In genomic region chr8:13740817-13741613, GRCm38 (mm10) we compare ENCODE assay signal across 11 mouse cellular contexts. TPM values are rescaled to one million over a fixed set of nuclear protein-coding genes. Genes with fewer than 3 reads are reported as not detected.
DNase-seq lines count a peak whose midpoint lies in the region; ATAC-seq and TF ChIP-seq lines count a peak whose summit lies in the region.
"Had no signal": no experiment of that assay in that cellular context is flagged by ENCODE, and none has a peak within 500 bp of the region (broad histone marks: within the 10 kb centered on the region; RNA-seq: fewer than 3 reads in every experiment).

No protein-coding gene starts in this region.

- no peaks in the 10 kb centered on the region for H3K36me3 ChIP-seq in intestine, embryonic 14.5 days (ENCODE audit: control insufficient read depth, insufficient read depth, low read length)
- no peaks in the 10 kb centered on the region for H3K36me3 ChIP-seq in intestine, postnatal 0 days (ENCODE audit: control insufficient read depth, insufficient read depth)
- no peaks in the 10 kb centered on the region for H3K36me3 ChIP-seq in liver, embryonic 15.5 days (replicated peaks)

- H3K27ac ChIP-seq in intestine, embryonic 14.5 days (ENCODE audit: low read depth) = peak overlapping the region; percentile 83
- no peak overlapping the region for H3K27ac ChIP-seq in intestine, postnatal 0 days (ENCODE audit: low read depth, low read length)
- H3K27ac ChIP-seq in bone marrow, adult 2 months (ENCODE audit: control insufficient read depth, insufficient read depth, low read depth, low read length, poor library complexity) = peak overlapping the region; percentile 70
- H3K27ac ChIP-seq in liver, embryonic 15.5 days (replicated peaks) = peak overlapping the region; percentile 86
- H3K27ac ChIP-seq: layer of hippocampus, adult 2 months had no signal

- no peak for DNase-seq in intestine, embryonic 14.5 days (ENCODE audit: low spot score)
- no peak for DNase-seq in urinary bladder, postnatal 10 days (ENCODE audit: low spot score)
- no peak for DNase-seq in frontal cortex, adult 2 months (ENCODE audit: extremely low spot score in 1 of 2, low spot score in 1 of 2)
- DNase-seq: cerebellum, adult 9-10 months had no signal

- H3K4me3 ChIP-seq in intestine, embryonic 14.5 days (ENCODE audit: low read depth, low read length) = no peak overlapping the region
- H3K4me3 ChIP-seq in intestine, postnatal 0 days (ENCODE audit: low read depth, low read length) = no peak overlapping the region
- no peak overlapping the region for H3K4me3 ChIP-seq in bone marrow, adult 2 months (replicated peaks; ENCODE audit: control insufficient read depth, low read depth, low read length)
- H3K4me3 ChIP-seq in liver, embryonic 15.5 days (replicated peaks) = no peak overlapping the region
- H3K4me3 ChIP-seq: layer of hippocampus, adult 2 months had no signal

- 82% methylated on average over 7 of the region's 7 CpGs for WGBS in intestine, embryonic 14.5 days
- 71% methylated on average over 7 of the region's 7 CpGs for WGBS in intestine, postnatal 0 days
- WGBS in bone marrow, adult 2 months = 39% methylated on average over 7 of the region's 7 CpGs
- 16% methylated on average over 7 of the region's 7 CpGs for WGBS in liver, embryonic 15.5 days (ENCODE audit: insufficient replicate concordance)

- TF ChIP-seq CTCF in intestine, postnatal 0 days (IDR thresholded peaks at IDR 0.05; ENCODE audit: low read depth) = no peak
- no peak for TF ChIP-seq CTCF in bone marrow, adult 2 months (IDR thresholded peaks at IDR 0.05; ENCODE audit: control insufficient read depth, insufficient read depth, low read length)

- no peak overlapping the region for H3K9ac ChIP-seq in intestine, embryonic 14.5 days (ENCODE audit: low read length)
- no peak overlapping the region for H3K9ac ChIP-seq in intestine, postnatal 0 days (ENCODE audit: low read depth, low read length)
- peak overlapping the region; percentile 37 for H3K9ac ChIP-seq in liver, embryonic 15.5 days

- H3K4me1 ChIP-seq in intestine, embryonic 14.5 days (replicated peaks; ENCODE audit: control insufficient read depth, insufficient read depth, low read length) = peaks cover 8% of the 10 kb centered on the region; the same call in 1 of the 2 replicates
- H3K4me1 ChIP-seq in intestine, postnatal 0 days (replicated peaks; ENCODE audit: control insufficient read depth, insufficient read depth, low read length) = no peaks in the 10 kb centered on the region
- peaks cover 1% of the 10 kb centered on the region for H3K4me1 ChIP-seq in bone marrow, adult 2 months (ENCODE audit: control insufficient read depth, insufficient read depth, low read length)
- H3K4me1 ChIP-seq in liver, embryonic 15.5 days (replicated peaks) = peaks cover 31% of the 10 kb centered on the region

- no peak for TF ChIP-seq POLR2A in bone marrow, adult 2 months (IDR thresholded peaks at IDR 0.05; ENCODE audit: borderline replicate concordance, control insufficient read depth, low read depth, low read length)

- no peaks in the 10 kb centered on the region for H3K27me3 ChIP-seq in intestine, embryonic 14.5 days (replicated peaks; ENCODE audit: control insufficient read depth, insufficient read depth, low read length)
- H3K27me3 ChIP-seq in intestine, postnatal 0 days (replicated peaks; ENCODE audit: control insufficient read depth, insufficient read depth, low read length) = no peaks in the 10 kb centered on the region
- H3K27me3 ChIP-seq in liver, embryonic 15.5 days = no peaks in the 10 kb centered on the region

- ATAC-seq in intestine, embryonic 14.5 days (replicated peaks; ENCODE audit: low FRiP score, low TSS enrichment, low read depth) = no peak
- no peak for ATAC-seq in intestine, postnatal 0 days
- ATAC-seq in common myeloid progenitor, adult 5-6 weeks (replicated peaks; ENCODE audit: low read depth, poor library complexity, severe bottlenecking) = peak; percentile 49
- ATAC-seq in liver, embryonic 15.5 days (ENCODE audit: insufficient read depth) = peak; percentile 96

- H3K4me2 ChIP-seq in intestine, embryonic 14.5 days (ENCODE audit: low read length) = no peak overlapping the region
- H3K4me2 ChIP-seq in intestine, postnatal 0 days (replicated peaks; ENCODE audit: low read depth) = no peak overlapping the region
- H3K4me2 ChIP-seq in liver, embryonic 15.5 days = peak overlapping the region; percentile 59

- no peaks in the 10 kb centered on the region for H3K9me3 ChIP-seq in intestine, embryonic 14.5 days (ENCODE audit: control insufficient read depth, low read length)
- H3K9me3 ChIP-seq in intestine, postnatal 0 days (ENCODE audit: control insufficient read depth) = no peaks in the 10 kb centered on the region
- no peaks in the 10 kb centered on the region for H3K9me3 ChIP-seq in liver, embryonic 15.5 days (replicated peaks)

RNA-seq across cellular contexts. Expression of gene Cdc16, which starts 16.5 kb away (rescaled TPM):
- 175 and 187 TPM in 2 replicates for polyA plus RNA-seq in intestine, embryonic 14.5 days (2014; fragmentation: Nextera tagmentation; extraction: Ambion mirVana)
- 38.3 and 40.8 TPM in 2 replicates for polyA plus RNA-seq in intestine, postnatal 0 days (2015; fragmentation: Nextera tagmentation; extraction: Ambion mirVana)
- polyA plus RNA-seq in bone marrow, adult 2 months (2011; ENCODE audit: insufficient read depth, insufficient read length, low replicate concordance, missing spikeins) = 24.2 and 30.5 TPM in 2 replicates
- 54.1 and 60.0 TPM in 2 replicates for total RNA-seq in common myeloid progenitor, adult 5-6 weeks (2017)
- polyA plus RNA-seq in liver, embryonic 15.5 days (2015; fragmentation: Nextera tagmentation; extraction: Ambion mirVana) = 42.8 and 46.4 TPM in 2 replicates
- 61.4 and 61.6 TPM in 2 replicates for polyA plus RNA-seq in frontal cortex, adult 2 months (2012; rRNA removed)

RNA-seq across cellular contexts. Expression of gene Cfap97d2, which starts 35.3 kb away (rescaled TPM):
- polyA plus RNA-seq in intestine, embryonic 14.5 days (2014; fragmentation: Nextera tagmentation; extraction: Ambion mirVana) = 0.12 TPM in 1 of 2 replicates, not detected in the other
- not detected in 2 replicates for polyA plus RNA-seq in intestine, postnatal 0 days (2015; fragmentation: Nextera tagmentation; extraction: Ambion mirVana)
- polyA plus RNA-seq in bone marrow, adult 2 months (2011; ENCODE audit: insufficient read depth, insufficient read length, low replicate concordance, missing spikeins) = 2.8 TPM in 1 of 2 replicates, not detected in the other
- not detected in 2 replicates for total RNA-seq in common myeloid progenitor, adult 5-6 weeks (2017)
- 0.12 TPM in 1 of 2 replicates, not detected in the other for polyA plus RNA-seq in liver, embryonic 15.5 days (2015; fragmentation: Nextera tagmentation; extraction: Ambion mirVana)
- polyA plus RNA-seq in frontal cortex, adult 2 months (2012; rRNA removed) = 2.5 and 2.7 TPM in 2 replicates
- total RNA-seq: granulocyte monocyte progenitor cell, adult 5-6 weeks; liver, adult 2 months had no signal
- polyA plus RNA-seq: liver, adult 2 months had no signal

RNA-seq across cellular contexts. Expression of gene Upf3a, which starts 44.4 kb away (rescaled TPM):
- polyA plus RNA-seq in intestine, embryonic 14.5 days (2014; fragmentation: Nextera tagmentation; extraction: Ambion mirVana) = 36.7 and 41.5 TPM in 2 replicates
- polyA plus RNA-seq in intestine, postnatal 0 days (2015; fragmentation: Nextera tagmentation; extraction: Ambion mirVana) = 23.3 and 23.6 TPM in 2 replicates
- polyA plus RNA-seq in bone marrow, adult 2 months (2011; ENCODE audit: insufficient read depth, insufficient read length, low replicate concordance, missing spikeins) = 17.5 and 19.9 TPM in 2 replicates
- total RNA-seq in common myeloid progenitor, adult 5-6 weeks (2017) = 24.5 and 31.8 TPM in 2 replicates
- 11.0 and 11.2 TPM in 2 replicates for polyA plus RNA-seq in liver, embryonic 15.5 days (2015; fragmentation: Nextera tagmentation; extraction: Ambion mirVana)
- polyA plus RNA-seq in frontal cortex, adult 2 months (2012; rRNA removed) = 41.9 and 44.1 TPM in 2 replicates

Comparison
In these comparisons a context has a peak if more than half of its experiments do, and no peak if none do; other contexts are left out.
1. ATAC-seq: peak in common myeloid progenitor, adult 5-6 weeks (single experiment) and liver, embryonic 15.5 days (single experiment); none in intestine, embryonic 14.5 days (single experiment) and intestine, postnatal 0 days (single experiment).